Mouse (Mus musculus) testis, adult 2 months (tissue): ENCODE results near the gene Hexim2. TPM values are rescaled to one million over a fixed set of nuclear protein-coding genes. Genes with fewer than 3 reads are reported as not detected.

Experiments used
- H3K27ac ChIP-seq: fragments of 200-500 bp; 2 replicates; pipeline ENCODE4 v1.5.1; 2012; ENCODE audit warnings: low read depth, low read length; ENCODE audit not compliant: control insufficient read depth, insufficient read depth
- H3K27me3 ChIP-seq: fragments of 200-500 bp; 2 replicates; pipeline ENCODE4 v1.6.1; 2012; ENCODE audit warnings: mild to moderate bottlenecking, low read length, moderate library complexity; ENCODE audit not compliant: control insufficient read depth, insufficient read depth
- H3K36me3 ChIP-seq: fragments of 200-500 bp; 2 replicates; pipeline ENCODE4 v1.6.1; 2012; ENCODE audit warnings: mild to moderate bottlenecking, low read length; ENCODE audit not compliant: control insufficient read depth, insufficient read depth
- H3K4me1 ChIP-seq: fragments of 200-500 bp; 2 replicates; pipeline ENCODE4 v1.6.1; 2012; ENCODE audit warnings: low read length; ENCODE audit not compliant: control insufficient read depth, insufficient read depth
- H3K4me3 ChIP-seq: fragments of 200-500 bp; 2 replicates; pipeline ENCODE4 v1.5.1; 2012; ENCODE audit warnings: low read depth, mild to moderate bottlenecking, low read length, moderate library complexity, mixed read lengths; ENCODE audit not compliant: control insufficient read depth
- CTCF ChIP-seq: fragments of 200-500 bp; IDR thresholded peaks from 2 replicates; pipeline ENCODE4 v1.5.1; 2012; ENCODE audit warnings: low read depth, mild to moderate bottlenecking, inconsistent platforms, low read length, moderate library complexity; ENCODE audit not compliant: control insufficient read depth, insufficient read depth, insufficient replicate concordance
- POLR2A ChIP-seq: fragments of 200-500 bp; IDR thresholded peaks from 2 replicates; pipeline ENCODE4 v1.6.1; 2012; ENCODE audit warnings: low read depth, mild to moderate bottlenecking, inconsistent platforms, low read length, moderate library complexity; ENCODE audit not compliant: control insufficient read depth
- polyA plus RNA-seq: library from polyadenylated mRNA; depleted of rRNA; stranded (reverse); fragments of >200 nt; gene quantifications from 2 replicates; pipeline ENCODE4 v1.2.3, GENCODE M21; 2012

The Hexim2 gene
- polyA plus RNA-seq, 1 experiment, result 38.8 TPM

DNA sequence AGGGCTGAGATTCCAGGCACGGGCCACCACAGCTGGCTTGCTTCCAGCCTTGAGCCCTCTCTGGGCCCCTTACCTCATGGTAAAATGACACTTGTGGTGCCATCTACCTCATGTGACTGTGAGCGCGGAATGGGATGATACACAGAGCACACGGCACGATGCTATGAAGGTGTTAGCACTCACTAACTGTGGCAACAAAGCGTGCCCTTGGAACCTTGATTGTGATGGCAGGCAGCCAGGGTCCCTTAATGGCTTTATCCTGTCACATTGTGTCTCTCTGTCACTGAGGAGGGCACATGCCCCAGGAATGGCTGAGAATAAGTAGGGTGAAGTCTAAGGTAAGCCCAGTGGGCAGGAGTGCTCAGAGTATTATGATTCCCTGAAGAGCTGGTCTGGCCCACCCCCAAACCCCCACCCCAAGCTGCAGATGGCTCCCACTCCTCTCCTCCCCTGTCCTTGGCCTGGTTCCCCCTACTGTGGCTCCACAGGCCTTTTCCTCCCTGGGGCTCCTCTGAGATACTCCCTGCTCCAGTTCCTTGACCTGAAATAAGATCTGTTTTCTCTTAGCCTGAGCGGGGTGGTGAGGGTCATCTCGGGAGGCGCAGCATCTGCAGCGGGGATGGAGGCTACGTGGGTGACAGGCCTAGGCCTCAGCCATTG is 33.6 kb upstream of the Hexim2 start:
- TF ChIP-seq POLR2A, result no peak
- TF ChIP-seq CTCF, result no peak
- Histone ChIP-seq H3K4me1 (peaks cover 22% of the 10 kb centered on the region), H3K36me3 (no peaks in the 10 kb centered on the region), H3K4me3 (no peak overlapping the region), H3K27ac (no peak overlapping the region), H3K27me3 (no peaks in the 10 kb centered on the region)

DNA sequence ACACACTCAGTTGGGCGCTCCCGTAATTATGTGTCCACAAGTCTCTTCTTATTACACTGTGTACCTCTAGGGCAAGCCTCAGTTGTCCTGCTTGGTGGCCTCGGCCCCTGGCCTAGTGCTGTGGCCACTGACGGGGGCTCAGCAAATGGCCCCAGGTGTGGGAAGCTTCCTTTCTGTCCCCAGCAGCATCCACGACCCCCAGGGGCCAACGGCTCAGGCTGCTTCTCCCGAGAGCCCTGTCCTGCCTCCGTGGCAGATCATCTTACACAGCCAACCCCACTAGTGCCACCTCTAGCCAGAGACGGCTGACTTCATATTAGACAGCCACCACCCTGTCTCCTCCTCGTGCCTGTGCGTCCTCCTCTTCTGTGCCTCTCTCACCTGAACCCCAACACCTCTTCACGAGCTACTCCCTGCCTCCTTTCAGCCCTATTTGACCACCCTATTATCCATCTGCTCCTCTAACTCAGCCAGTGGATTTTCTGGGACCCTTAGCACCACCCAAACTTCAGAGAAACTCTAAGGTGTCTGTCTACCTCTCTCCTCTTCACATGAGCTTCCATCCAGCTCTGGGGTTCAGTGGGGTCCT is 32.8 kb upstream of the Hexim2 start:
- H3K4me1 ChIP-seq, result peaks cover 23% of the 10 kb centered on the region
- no peak for TF ChIP-seq CTCF
- TF ChIP-seq POLR2A, result no peak
- no peak overlapping the region for H3K27ac ChIP-seq
- no peaks in the 10 kb centered on the region for H3K36me3 ChIP-seq
- H3K4me3 ChIP-seq, result no peak overlapping the region
- no peaks in the 10 kb centered on the region for H3K27me3 ChIP-seq

DNA sequence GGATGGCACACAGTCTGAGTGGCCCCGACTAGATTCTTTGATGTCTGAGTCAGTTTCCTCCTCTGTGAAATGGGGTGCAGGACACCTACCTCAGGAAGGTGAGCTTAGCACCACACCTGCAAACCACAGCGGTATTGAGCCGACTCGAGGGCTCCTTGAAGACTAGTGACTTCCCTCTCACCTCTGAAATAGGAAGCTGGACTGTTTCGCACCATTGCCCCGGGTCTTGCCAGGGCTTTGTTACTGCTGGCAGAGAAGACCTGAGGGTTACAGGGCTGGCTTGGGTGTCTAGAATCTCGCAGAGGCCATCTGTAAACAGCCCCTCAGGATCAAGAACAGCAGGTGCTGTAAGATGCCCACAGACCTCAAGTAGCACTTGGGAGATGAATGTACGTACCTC is 31.9 kb upstream of the Hexim2 start:
- Histone ChIP-seq H3K36me3 (no peaks in the 10 kb centered on the region), H3K27ac (no peak overlapping the region), H3K27me3 (no peaks in the 10 kb centered on the region), H3K4me1 (peaks cover 23% of the 10 kb centered on the region), H3K4me3 (no peak overlapping the region)
- TF ChIP-seq POLR2A (no peak), CTCF (no peak)

DNA sequence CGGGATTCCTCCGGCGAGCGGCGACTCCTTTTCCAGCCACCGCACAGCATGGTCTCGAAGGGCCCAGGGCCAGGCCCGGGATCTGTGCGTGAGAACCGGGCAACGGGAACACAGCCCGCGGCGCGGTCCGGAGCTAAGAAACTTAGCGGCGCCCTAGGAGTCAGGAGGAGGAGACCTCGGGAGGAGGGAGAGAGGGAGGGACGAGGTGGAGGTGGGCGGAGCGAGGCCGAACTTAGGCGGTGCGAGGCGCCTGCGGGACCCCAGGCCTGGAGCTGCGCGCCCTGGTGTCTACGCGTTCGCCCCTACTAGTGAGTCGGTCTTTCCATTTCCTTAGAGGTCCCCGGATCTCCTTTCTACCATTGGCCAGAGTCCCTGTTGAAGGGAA is 30.8 kb upstream of the Hexim2 start, which contains the start of the genes Plcd3 and Acbd4:
Plcd3 (minus strand) TSS at position 178 of the 385 bp plus-strand sequence.
Acbd4 (plus strand) TSS at position 202 of the 385 bp plus-strand sequence.
- Histone ChIP-seq H3K27me3 (no peaks in the 10 kb centered on the region), H3K4me1 (peaks cover 23% of the 10 kb centered on the region), H3K27ac (peak within 1 kb of the TSS; percentile 71), H3K36me3 (no peaks in the 10 kb centered on the region), H3K4me3 (peak within 1 kb of the TSS; percentile 80)
- no peak for TF ChIP-seq CTCF
- peak; percentile 52; the same call in 1 of the 2 replicates for TF ChIP-seq POLR2A

DNA sequence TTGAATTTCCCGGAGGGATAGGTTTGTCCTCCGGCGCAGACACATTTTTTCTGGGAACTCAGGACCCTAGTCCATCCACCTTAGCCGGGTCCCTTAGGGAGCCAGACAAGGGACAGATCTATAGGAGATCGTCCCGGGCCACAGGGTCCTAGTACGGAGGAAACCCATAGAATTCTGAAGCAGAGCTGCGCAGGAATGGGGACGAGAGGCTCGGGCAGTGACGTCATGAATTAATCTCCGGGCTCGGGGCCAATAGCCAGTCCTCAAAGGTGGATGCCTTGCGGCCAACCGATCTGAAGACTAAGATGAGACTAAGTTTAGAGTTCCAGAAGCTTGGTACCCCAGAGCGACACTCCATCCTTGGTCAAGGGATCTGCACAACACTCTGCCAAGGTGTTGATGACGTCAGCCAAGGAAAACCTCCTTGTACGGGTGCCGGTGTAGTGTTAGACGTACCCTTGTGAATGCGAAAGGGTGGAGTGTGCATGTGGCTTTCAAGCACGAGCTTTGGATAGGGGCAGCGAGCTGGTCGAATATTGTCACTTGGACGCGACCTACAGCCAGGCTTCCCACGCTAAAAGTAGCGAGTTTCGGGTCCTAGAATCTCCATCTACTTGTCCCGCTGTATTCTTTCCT is 30.2 kb upstream of the Hexim2 start:
- H3K36me3 ChIP-seq, result no peaks in the 10 kb centered on the region
- peaks cover 23% of the 10 kb centered on the region for H3K4me1 ChIP-seq
- TF ChIP-seq POLR2A (no peak), CTCF (no peak)
- H3K4me3 ChIP-seq, result peak overlapping the region; percentile 80
- no peaks in the 10 kb centered on the region for H3K27me3 ChIP-seq
- peak overlapping the region; percentile 71 for H3K27ac ChIP-seq

DNA sequence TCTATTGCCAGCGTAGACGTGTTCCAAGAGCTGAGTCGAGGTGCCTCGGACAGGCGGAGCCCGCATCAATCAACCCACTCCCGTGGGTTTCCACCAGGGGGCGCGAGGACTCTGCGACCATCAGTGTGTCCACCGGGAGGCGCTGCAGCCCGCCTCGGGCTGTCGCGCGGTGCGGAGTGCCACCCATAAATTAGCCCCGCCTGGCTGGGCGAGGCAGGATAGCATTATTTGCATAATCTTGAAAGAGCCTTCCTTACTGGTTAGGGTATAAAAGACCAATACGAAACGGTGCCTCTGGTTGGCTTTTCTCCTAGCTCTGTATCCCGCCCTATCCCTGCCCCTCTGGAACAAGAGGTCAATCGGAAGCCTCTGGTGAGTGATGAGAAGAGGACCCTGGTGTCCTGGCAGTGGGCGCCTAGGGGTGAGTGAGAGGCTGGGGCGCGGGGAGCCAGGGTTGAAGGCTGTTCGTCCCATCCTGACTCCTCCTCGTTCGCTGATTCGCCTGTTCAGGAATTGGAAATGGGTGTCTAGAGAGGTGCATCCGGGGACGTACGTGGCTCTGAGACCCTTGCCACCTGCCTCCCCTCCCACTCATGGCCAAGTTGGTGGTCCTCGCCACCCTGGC is 29.4 kb upstream of the Hexim2 start:
- H3K4me1 ChIP-seq, result peaks cover 23% of the 10 kb centered on the region
- no peaks in the 10 kb centered on the region for H3K36me3 ChIP-seq
- H3K27me3 ChIP-seq, result no peaks in the 10 kb centered on the region
- peak overlapping the region; percentile 80 for H3K4me3 ChIP-seq
- TF ChIP-seq POLR2A, result 0 out of 2 replicates have a peak, but pooled peaks have one; percentile 18
- TF ChIP-seq CTCF, result peak; percentile 99
- H3K27ac ChIP-seq, result no peak overlapping the region

DNA sequence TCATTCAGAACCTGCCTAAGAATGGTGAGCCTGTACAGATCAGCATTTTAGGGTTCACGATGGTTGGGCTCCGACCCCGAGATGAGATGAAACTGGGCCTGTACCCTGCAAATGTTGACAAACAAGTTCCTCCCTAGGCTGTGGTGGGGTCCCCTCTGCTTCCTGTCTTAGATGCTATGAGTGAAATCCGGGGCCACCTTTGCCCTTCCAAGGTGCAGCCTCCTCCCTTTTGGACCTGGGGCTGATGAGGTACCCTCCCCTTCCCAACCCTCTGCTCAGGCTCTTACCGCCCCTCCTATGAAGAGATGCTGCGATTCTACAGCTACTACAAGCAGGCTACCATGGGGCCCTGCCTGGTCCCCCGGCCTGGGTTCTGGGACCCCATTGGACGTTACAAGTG is 28.6 kb upstream of the Hexim2 start:
- H3K4me3 ChIP-seq, result no peak overlapping the region
- no peaks in the 10 kb centered on the region for H3K27me3 ChIP-seq
- no peak for TF ChIP-seq POLR2A
- TF ChIP-seq CTCF, result no peak
- H3K27ac ChIP-seq, result no peak overlapping the region
- H3K4me1 ChIP-seq, result peaks cover 23% of the 10 kb centered on the region
- H3K36me3 ChIP-seq, result no peaks in the 10 kb centered on the region
